Mouse (Mus musculus) intestine, embryonic 14.5 days (tissue): ENCODE measurements at regions not wholly inside any gene's neighbourhood (a gene's known extent, or its start where the extent isn't known, plus 50 kb on each side); places are given as distances from the start of the nearest gene placed in this dataset.

Experiments
- ATAC-seq: fragments of 200-750 bp; cut with Nextera tagmentation; replicated peaks from 2 replicates; pipeline ENCODE4 v1.8.0; 2017; ENCODE audit warnings: low read depth, moderate number of reproducible peaks, moderate TSS enrichment, moderate library complexity; ENCODE audit not compliant: low FRiP score, low TSS enrichment
- DNase-seq: peaks from one replicate; pipeline ENCODE4 v3.0.0-alpha.2; 2018; ENCODE audit warnings: low spot score
- H3K27ac ChIP-seq: fragments of 300-500 bp; sonication (generic); 2 replicates; pipeline ENCODE4 v1.5.1; 2014; ENCODE audit warnings: low read depth, mild to moderate bottlenecking, control low read depth
- H3K27me3 ChIP-seq: fragments of 300-500 bp; sonication (generic); replicated peaks from 2 replicates; pipeline ENCODE4 v1.6.1; 2014; ENCODE audit warnings: low read length, control low read depth; ENCODE audit not compliant: control insufficient read depth, insufficient read depth
- H3K36me3 ChIP-seq: fragments of 300-500 bp; sonication (generic); 2 replicates; pipeline ENCODE4 v1.6.1; 2014; ENCODE audit warnings: low read length, control low read depth; ENCODE audit not compliant: control insufficient read depth, insufficient read depth
- H3K4me1 ChIP-seq: fragments of 300-500 bp; sonication (generic); replicated peaks from 2 replicates; pipeline ENCODE4 v1.6.1; 2014; ENCODE audit warnings: low read length, control low read depth, mixed read lengths; ENCODE audit not compliant: control insufficient read depth, insufficient read depth
- H3K4me2 ChIP-seq: fragments of 300-500 bp; sonication (generic); 2 replicates; pipeline ENCODE4 v1.6.1; 2014; ENCODE audit warnings: low read length
- H3K4me3 ChIP-seq: fragments of 300-500 bp; sonication (generic); 2 replicates; pipeline ENCODE4 v1.5.1; 2014; ENCODE audit warnings: low read depth, low read length, control low read depth, mixed read lengths
- H3K9ac ChIP-seq: fragments of 300-500 bp; sonication (generic); 2 replicates; pipeline ENCODE4 v1.6.1; 2014; ENCODE audit warnings: mild to moderate bottlenecking, low read length
- H3K9me3 ChIP-seq: fragments of 300-500 bp; sonication (generic); 2 replicates; pipeline ENCODE4 v1.6.1; 2016; ENCODE audit warnings: low read length, control low read depth; ENCODE audit not compliant: control insufficient read depth
- WGBS: fragments of 180-500 bp; shearing (Covaris S2); extraction: QIAGEN DNeasy Blood & Tissue Kit; methylation state at CpG from one replicate; pipeline ENCODE4 v1.1.7; 2014; 5-methylcytosine and 5-hydroxymethylcytosine counted together

DNA sequence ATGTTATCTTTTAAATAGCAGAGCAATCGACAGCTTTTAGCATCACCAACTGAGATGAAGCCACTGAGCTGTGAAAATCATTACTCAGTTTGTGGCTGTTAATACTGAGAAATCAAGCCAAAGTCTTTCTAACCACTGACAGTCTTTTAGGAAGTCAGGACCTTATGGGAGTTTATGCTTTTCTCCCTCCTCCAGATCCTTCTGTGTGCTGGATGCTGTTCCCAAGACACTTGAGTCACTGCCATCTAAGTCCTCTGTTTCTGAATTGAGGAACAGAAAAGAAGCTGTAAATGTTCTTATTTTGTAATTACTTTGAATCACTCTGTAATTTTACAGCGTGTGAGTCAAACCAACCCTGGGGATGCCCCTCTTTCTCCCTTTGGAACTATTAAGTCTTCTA, 300.6 kb downstream of the Sv2b start:
- no peak for DNase-seq
- H3K36me3 ChIP-seq = no peaks in the 10 kb centered on the region
- ATAC-seq = no peak
- H3K9me3 ChIP-seq = no peaks in the 10 kb centered on the region
- H3K4me2 ChIP-seq = no peak overlapping the region
- no peak overlapping the region for H3K9ac ChIP-seq
- H3K27ac ChIP-seq = no peak overlapping the region
- H3K27me3 ChIP-seq = no peaks in the 10 kb centered on the region
- H3K4me3 ChIP-seq = no peak overlapping the region
- WGBS = 85% methylated on average over 2 of the region's 2 CpGs
- no peaks in the 10 kb centered on the region for H3K4me1 ChIP-seq

DNA sequence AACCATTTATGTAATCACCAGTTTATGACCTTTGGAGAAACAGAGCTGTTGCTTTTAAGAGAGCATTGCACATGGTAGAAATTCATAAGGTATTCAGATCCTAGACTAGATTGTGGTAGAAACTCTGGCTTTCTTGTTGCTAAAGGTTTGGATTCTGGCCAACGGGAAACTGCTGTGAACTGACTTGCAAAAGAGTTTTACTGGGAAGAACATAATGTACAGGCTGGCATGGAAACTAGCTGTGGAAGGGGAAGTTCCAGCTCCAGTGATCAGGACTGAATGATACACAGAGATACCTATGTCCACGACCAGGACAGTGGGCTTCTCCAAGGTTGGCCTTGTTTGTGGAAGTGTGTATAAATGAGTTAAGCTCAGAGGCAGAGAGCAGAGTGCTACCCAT, 318.9 kb downstream of the Sv2b start:
- no peak overlapping the region for H3K27ac ChIP-seq
- no peak for DNase-seq
- no peak overlapping the region for H3K4me3 ChIP-seq
- H3K36me3 ChIP-seq = no peaks in the 10 kb centered on the region
- 72% methylated on average over 2 of the region's 2 CpGs for WGBS
- no peaks in the 10 kb centered on the region for H3K27me3 ChIP-seq
- no peaks in the 10 kb centered on the region for H3K4me1 ChIP-seq
- no peak overlapping the region for H3K9ac ChIP-seq
- no peak for ATAC-seq
- H3K4me2 ChIP-seq = no peak overlapping the region
- H3K9me3 ChIP-seq = no peaks in the 10 kb centered on the region

DNA sequence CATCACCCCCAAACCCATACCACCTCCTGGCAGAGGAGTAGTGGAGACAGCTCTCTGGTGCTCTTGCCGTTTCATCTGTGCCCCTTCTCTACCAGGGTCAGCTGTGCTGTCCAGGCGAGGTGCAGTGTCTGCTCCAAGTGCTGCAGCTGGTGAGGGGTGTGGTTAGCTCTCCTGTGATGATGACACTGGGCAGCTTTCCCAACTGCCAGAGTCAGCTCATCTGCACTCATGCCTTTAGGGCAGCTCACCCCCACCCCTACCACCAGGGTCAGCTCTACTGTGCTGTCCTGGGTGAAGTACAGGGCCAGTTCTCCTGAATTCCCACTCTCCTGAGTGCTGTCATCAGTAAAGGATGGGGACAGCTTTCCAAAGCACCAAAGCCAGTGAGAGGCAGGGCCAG, 329.6 kb downstream of the Sv2b start:
- no peak overlapping the region for H3K27ac ChIP-seq
- DNase-seq (no peak), ATAC-seq (no peak)
- H3K4me2 ChIP-seq = no peak overlapping the region
- H3K27me3 ChIP-seq = no peaks in the 10 kb centered on the region
- H3K9ac ChIP-seq = no peak overlapping the region
- WGBS = 45% methylated on average over 2 of the region's 2 CpGs
- H3K4me1 ChIP-seq = no peaks in the 10 kb centered on the region
- H3K4me3 ChIP-seq = no peak overlapping the region
- H3K36me3 ChIP-seq = no peaks in the 10 kb centered on the region
- H3K9me3 ChIP-seq = no peaks in the 10 kb centered on the region

GRCm38 (mm10) chr7:74975986-74976385, 333.1 kb downstream of the Sv2b start:
- no peaks in the 10 kb centered on the region for H3K4me1 ChIP-seq
- H3K27ac ChIP-seq = no peak overlapping the region
- H3K4me2 ChIP-seq = no peak overlapping the region
- no peaks in the 10 kb centered on the region for H3K36me3 ChIP-seq
- no peak overlapping the region for H3K4me3 ChIP-seq
- ATAC-seq = no peak
- H3K27me3 ChIP-seq = no peaks in the 10 kb centered on the region
- no peak overlapping the region for H3K9ac ChIP-seq
- DNase-seq = no peak
- H3K9me3 ChIP-seq = no peaks in the 10 kb centered on the region

- H3K4me3 ChIP-seq = no peak overlapping the region
- H3K4me2 ChIP-seq = no peak overlapping the region
- H3K4me1 ChIP-seq = no peaks in the 10 kb centered on the region
- no peak for ATAC-seq
- 82% methylated on average over 3 of the region's 3 CpGs for WGBS
- no peak for DNase-seq
- no peaks in the 10 kb centered on the region for H3K9me3 ChIP-seq
- no peaks in the 10 kb centered on the region for H3K36me3 ChIP-seq
- no peak overlapping the region for H3K9ac ChIP-seq
- no peaks in the 10 kb centered on the region for H3K27me3 ChIP-seq
- no peak overlapping the region for H3K27ac ChIP-seq
Observed at GRCm38 (mm10) chr7:74974448-74974847, 334.6 kb downstream of the Sv2b start.

DNA sequence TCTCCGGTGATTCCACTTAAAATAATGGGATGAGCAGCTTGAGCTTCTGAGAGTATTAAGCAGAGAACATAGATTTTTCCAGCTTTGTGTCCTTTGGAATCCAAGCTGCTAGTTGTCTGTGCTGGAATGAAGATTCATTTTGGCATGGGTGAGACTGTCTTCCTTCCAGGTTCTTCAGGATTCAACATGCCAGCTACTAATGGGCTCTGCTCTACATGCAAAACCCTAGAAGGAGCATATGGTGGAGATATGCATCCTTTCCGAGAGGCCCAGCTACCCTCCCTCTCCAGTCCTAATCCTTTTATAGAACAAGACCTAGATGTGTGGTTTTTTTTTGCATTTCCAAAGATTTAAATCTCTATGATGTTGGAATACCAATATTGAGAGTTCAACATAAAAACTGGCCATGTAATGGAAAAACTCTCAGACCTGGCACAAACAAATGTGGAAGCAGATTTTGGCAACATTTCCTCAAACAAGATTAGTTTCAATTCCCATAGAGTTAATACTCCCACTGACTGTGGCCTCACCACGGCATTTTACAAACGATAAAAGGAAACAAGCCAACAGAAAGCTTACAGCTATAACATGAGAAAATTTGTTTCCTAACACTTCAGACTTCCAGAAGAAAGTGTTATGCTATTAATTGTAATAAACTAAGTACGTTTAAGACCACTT, 364.5 kb downstream of the Sv2b start:
- H3K27me3 ChIP-seq = no peaks in the 10 kb centered on the region
- H3K4me3 ChIP-seq = no peak overlapping the region
- ATAC-seq = no peak
- no peak overlapping the region for H3K4me2 ChIP-seq
- no peaks in the 10 kb centered on the region for H3K4me1 ChIP-seq
- DNase-seq = no peak
- no peak overlapping the region for H3K27ac ChIP-seq
- H3K9ac ChIP-seq = no peak overlapping the region
- WGBS = 68% methylated on average over 5 of the region's 5 CpGs
- H3K36me3 ChIP-seq = no peaks in the 10 kb centered on the region
- H3K9me3 ChIP-seq = no peaks in the 10 kb centered on the region

DNA sequence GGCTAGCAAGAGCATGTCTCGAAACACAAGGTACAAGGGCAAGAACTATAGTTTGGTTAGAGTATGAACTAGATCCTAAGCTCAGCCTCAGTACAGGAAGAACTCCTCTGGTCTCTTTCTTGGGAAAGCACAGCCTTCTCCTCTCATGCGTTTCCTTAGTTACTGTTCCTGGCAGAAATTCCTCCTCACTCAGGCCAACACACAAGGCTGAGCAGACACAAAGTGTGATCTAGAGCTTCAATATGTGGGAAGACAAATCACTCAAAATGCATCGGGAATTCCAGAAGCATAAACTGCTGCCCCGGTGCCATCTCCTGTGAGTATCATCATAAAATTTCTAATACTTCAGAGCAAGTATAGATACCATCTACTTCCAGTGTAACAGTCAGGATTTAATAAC, 366.1 kb downstream of the Sv2b start:
- Histone ChIP-seq H3K36me3 (no peaks in the 10 kb centered on the region), H3K4me1 (no peaks in the 10 kb centered on the region), H3K4me2 (no peak overlapping the region), H3K27ac (no peak overlapping the region), H3K4me3 (no peak overlapping the region), H3K9ac (no peak overlapping the region), H3K27me3 (no peaks in the 10 kb centered on the region), H3K9me3 (no peaks in the 10 kb centered on the region)
- ATAC-seq = no peak
- DNase-seq = no peak
- WGBS = 57% methylated on average over 4 of the region's 4 CpGs

GRCm38 (mm10) chr7:74942146-74942545, 366.9 kb downstream of the Sv2b start:
- DNase-seq = no peak
- no peak overlapping the region for H3K9ac ChIP-seq
- H3K27me3 ChIP-seq = no peaks in the 10 kb centered on the region
- H3K27ac ChIP-seq = no peak overlapping the region
- no peaks in the 10 kb centered on the region for H3K9me3 ChIP-seq
- no peak overlapping the region for H3K4me3 ChIP-seq
- WGBS = 41% methylated on average over 3 of the region's 3 CpGs
- ATAC-seq = no peak
- H3K4me2 ChIP-seq = no peak overlapping the region
- H3K36me3 ChIP-seq = no peaks in the 10 kb centered on the region
- H3K4me1 ChIP-seq = no peaks in the 10 kb centered on the region

GRCm38 (mm10) chr7:74929142-74929829, 374.7 kb upstream of the Slco3a1 start:
- H3K9ac ChIP-seq = no peak overlapping the region
- no peaks in the 10 kb centered on the region for H3K36me3 ChIP-seq
- ATAC-seq = no peak
- no peaks in the 10 kb centered on the region for H3K27me3 ChIP-seq
- no peak overlapping the region for H3K27ac ChIP-seq
- no peaks in the 10 kb centered on the region; the same call in 1 of the 2 replicates for H3K4me1 ChIP-seq
- 46% methylated on average over 8 of the region's 8 CpGs for WGBS
- DNase-seq = no peak
- no peak overlapping the region for H3K4me2 ChIP-seq
- no peak overlapping the region for H3K4me3 ChIP-seq
- no peaks in the 10 kb centered on the region for H3K9me3 ChIP-seq
